21 mouse cellular contexts compared by ENCODE assay signal in the genomic region with DNA sequence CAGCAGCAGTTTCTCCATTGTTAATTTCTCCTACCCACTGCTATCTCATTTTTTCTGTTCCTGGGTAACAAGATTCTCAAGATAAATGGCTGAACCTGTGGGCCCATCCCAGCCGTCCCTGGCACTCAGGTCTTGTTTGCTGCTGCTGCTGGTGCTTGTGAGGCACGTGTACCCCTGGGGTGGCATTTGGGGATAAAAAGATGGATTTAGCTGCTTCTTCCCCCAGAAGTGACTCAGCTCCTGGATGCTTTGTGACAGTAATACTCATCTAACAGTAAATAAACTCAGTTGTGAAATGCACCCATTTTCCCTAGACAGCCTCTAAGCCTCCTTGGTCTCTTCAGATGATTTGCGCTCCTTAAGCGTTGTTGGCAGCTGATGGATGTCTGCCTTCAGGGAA. TPM values are rescaled to one million over a fixed set of nuclear protein-coding genes. Genes with fewer than 3 reads are reported as not detected.
DNase-seq lines count a peak whose midpoint lies in the region; ATAC-seq and TF ChIP-seq lines count a peak whose summit lies in the region.
"Had no signal": no experiment of that assay in that cellular context is flagged by ENCODE, and none has a peak within 500 bp of the region (broad histone marks: within the 10 kb centered on the region; RNA-seq: fewer than 3 reads in every experiment).

No protein-coding gene starts in this region.

- no peaks in the 10 kb centered on the region for H3K4me1 ChIP-seq in heart, embryonic 10.5 days
- H3K4me1 ChIP-seq in heart, adult 2 months (ENCODE audit: control insufficient read depth, insufficient read depth, low read length) = no peaks in the 10 kb centered on the region
- H3K4me1 ChIP-seq: embryonic facial prominence, embryonic 10.5 days; embryonic facial prominence, embryonic 12.5 days; forebrain, embryonic 13.5 days had no signal

- peak; percentile 10; the same call in 1 of the 2 replicates for ATAC-seq in frontal cortex, adult (ENCODE audit: low TSS enrichment)
- ATAC-seq: forebrain, embryonic 13.5 days; forebrain, embryonic 15.5 days; forebrain, postnatal 0 days had no signal

- 74% methylated on average over 4 of the region's 4 CpGs for WGBS in heart, embryonic 10.5 days
- WGBS in heart, adult 2 months = 71% methylated on average over 4 of the region's 4 CpGs

- TF ChIP-seq CTCF in heart, adult 2 months (IDR thresholded peaks at IDR 0.05) = no peak

- no peak overlapping the region for H3K9ac ChIP-seq in heart, adult 2 months (ENCODE audit: low read depth, low read length)
- H3K9ac ChIP-seq: embryonic facial prominence, embryonic 12.5 days; forebrain, embryonic 13.5 days; forebrain, embryonic 15.5 days; forebrain, postnatal 0 days had no signal

- DNase-seq in frontal cortex, postnatal 14 days (ENCODE audit: low spot score in 2 of 2) = no peak
- peak; percentile 45 for DNase-seq in heart, embryonic 10.5 days (ENCODE audit: low spot score)
- no peak for DNase-seq in heart, adult 2 months
- peak; percentile 12 for DNase-seq in 3T3-L1 (ENCODE audit: low read depth, low spot score)
- DNase-seq in layer of hippocampus, postnatal 36 days = no peak
- DNase-seq: adrenal gland, adult 2 months; adrenal gland, postnatal 10 days; adrenal gland, postnatal 25 days; cerebellum, adult 11-12 months; cerebellum, adult 9-10 months; cerebellum, postnatal 10 days; cerebellum, postnatal 25 days; forebrain, postnatal 0 days had no signal

- TF ChIP-seq EP300 in heart, adult 2 months (IDR thresholded peaks at IDR 0.05; ENCODE audit: insufficient read depth, low read depth, low read length) = no peak

- no peaks in the 10 kb centered on the region for H3K36me3 ChIP-seq in heart, embryonic 10.5 days
- no peaks in the 10 kb centered on the region for H3K36me3 ChIP-seq in heart, adult 2 months (ENCODE audit: control insufficient read depth, insufficient read depth, low read length)
- H3K36me3 ChIP-seq: embryonic facial prominence, embryonic 10.5 days; embryonic facial prominence, embryonic 12.5 days; forebrain, embryonic 15.5 days had no signal

- H3K4me3 ChIP-seq in heart, embryonic 10.5 days = no peak overlapping the region
- H3K4me3 ChIP-seq in heart, adult 2 months = no peak overlapping the region
- H3K4me3 ChIP-seq: embryonic facial prominence, embryonic 10.5 days; embryonic facial prominence, embryonic 12.5 days; forebrain, embryonic 13.5 days; forebrain, embryonic 15.5 days had no signal

- no peaks in the 10 kb centered on the region for H3K27me3 ChIP-seq in heart, embryonic 10.5 days (ENCODE audit: insufficient read depth, poor library complexity, severe bottlenecking)
- H3K27me3 ChIP-seq in heart, adult 2 months (ENCODE audit: control insufficient read depth, insufficient read depth, low read length) = no peaks in the 10 kb centered on the region
- H3K27me3 ChIP-seq: embryonic facial prominence, embryonic 12.5 days; forebrain, embryonic 13.5 days; forebrain, embryonic 15.5 days had no signal

- no peaks in the 10 kb centered on the region for H3K9me3 ChIP-seq in heart, embryonic 10.5 days
- H3K9me3 ChIP-seq: embryonic facial prominence, embryonic 10.5 days; embryonic facial prominence, embryonic 12.5 days; forebrain, embryonic 13.5 days; forebrain, embryonic 15.5 days had no signal

- H3K79me2 ChIP-seq in heart, adult 2 months (replicated peaks; ENCODE audit: control insufficient read depth, insufficient read depth, low read length) = no peaks in the 10 kb centered on the region

- TF ChIP-seq POLR2A in heart, adult 2 months (IDR thresholded peaks at IDR 0.05; ENCODE audit: insufficient read depth, low read depth, low read length) = no peak

- intact Hi-C loops in heart, adult 2 months (cut with DNase I) = no loop called here

- H3K27ac ChIP-seq in heart, embryonic 10.5 days = no peak overlapping the region
- no peak overlapping the region for H3K27ac ChIP-seq in heart, adult 2 months
- H3K27ac ChIP-seq: embryonic facial prominence, embryonic 10.5 days; embryonic facial prominence, embryonic 12.5 days; forebrain, embryonic 13.5 days; forebrain, embryonic 15.5 days had no signal

RNA-seq across cellular contexts. Expression of gene Ifitm7, which starts 46.4 kb away (rescaled TPM):
- 0.15 and 0.21 TPM in 2 replicates for polyA plus RNA-seq in heart, embryonic 10.5 days (2016; fragmentation: Nextera tagmentation; extraction: Ambion mirVana)
- total RNA-seq in heart, adult 2 months (2021) = not detected
- polyA plus RNA-seq in heart, adult 2 months (2012; rRNA removed) = not detected in 2 replicates
- total RNA-seq in layer of hippocampus, postnatal 36 days (2021) = 1 to 10 TPM; 1.4 TPM
- total RNA-seq: adrenal gland, adult 2 months; MEL had no signal
- polyA plus RNA-seq: adrenal gland, adult 2 months; C2C12; embryonic facial prominence, embryonic 14.5 days had no signal

RNA-seq across cellular contexts. Expression of gene 2900011O08Rik, which starts 46.7 kb away (rescaled TPM):
- 0.89 and 2.3 TPM in 2 replicates for polyA plus RNA-seq in heart, embryonic 10.5 days (2016; fragmentation: Nextera tagmentation; extraction: Ambion mirVana)
- not detected for total RNA-seq in heart, adult 2 months (2021)
- polyA plus RNA-seq in heart, adult 2 months (2012; rRNA removed) = 0.21 and 0.29 TPM in 2 replicates
- total RNA-seq in layer of hippocampus, postnatal 36 days (2021) = 100 to 1,000 TPM; 254 to 276 TPM

Comparison
In these comparisons a context has a peak if more than half of its experiments do, and no peak if none do; other contexts are left out.
1. DNase-seq: peak in heart, embryonic 10.5 days (single experiment) and 3T3-L1 (single experiment); none in frontal cortex, postnatal 14 days (0 of 2), heart, adult 2 months (0 of 2) and layer of hippocampus, postnatal 36 days (0 of 2).
2. RNA of gene 2900011O08Rik, which starts 46.7 kb away (total RNA-seq): 254 to 276 TPM in layer of hippocampus, postnatal 36 days; not detected in heart, adult 2 months; every median in the first group is over 100 times any median in the second.